Mouse (Mus musculus): ENCODE results near the gene Nme2. TPM values are rescaled to one million over a fixed set of nuclear protein-coding genes. Genes with fewer than 3 reads are reported as not detected.

Nme2 gene
- 74.2 and 85.2 TPM in 2 replicates for polyA plus RNA-seq (2014; fragmentation: Nextera tagmentation; extraction: Ambion mirVana)

DNA sequence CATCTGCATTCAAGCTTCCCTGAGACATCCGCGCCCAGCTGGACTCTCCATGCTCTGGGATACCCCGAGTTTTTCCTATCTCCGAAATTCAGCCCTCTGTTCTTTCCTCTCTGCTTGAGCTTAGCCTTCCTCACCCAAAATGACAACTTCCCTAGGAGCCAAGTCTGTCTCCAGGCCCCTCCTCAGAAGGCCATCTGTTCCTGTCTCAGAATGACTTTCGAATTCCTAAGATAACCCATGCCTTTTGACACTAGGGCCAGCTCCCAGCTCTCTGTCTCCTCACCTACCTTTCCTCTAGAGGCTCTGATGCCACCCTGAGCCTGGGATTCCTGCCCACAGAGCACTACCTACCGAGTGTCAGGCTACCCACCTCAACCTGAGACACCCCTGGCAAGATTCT is at the start of gene Nme2:
Nme2 (minus strand) TSS at position 101 of the 400 bp plus-strand sequence.
- Histone ChIP-seq H3K27ac (ENCODE audit: low read depth, low read length) (peak within 1 kb of the TSS; percentile 76), H3K4me1 (ENCODE audit: control insufficient read depth, insufficient read depth, low read length) (peaks cover 8% of the 10 kb centered on the region; the same call in 1 of the 2 replicates), H3K36me3 (ENCODE audit: control insufficient read depth, insufficient read depth, low read length) (peaks cover 27% of the 10 kb centered on the region), H3K27me3 (ENCODE audit: control insufficient read depth, insufficient read depth, low read length) (no peaks in the 10 kb centered on the region), H3K9ac (replicated peaks; ENCODE audit: low read depth, low read length) (peak within 1 kb of the TSS; percentile 56), H3K4me3 (ENCODE audit: low read depth, low read length) (peak within 1 kb of the TSS; percentile 51), H3K9me3 (ENCODE audit: control insufficient read depth, low read length) (no peaks in the 10 kb centered on the region), H3K4me2 (ENCODE audit: low read depth, low read length) (peak within 1 kb of the TSS; percentile 93)
- peak; percentile 35 for ATAC-seq (ENCODE audit: low read depth)
- 2% methylated on average over 6 of the region's 6 CpGs for WGBS

DNA sequence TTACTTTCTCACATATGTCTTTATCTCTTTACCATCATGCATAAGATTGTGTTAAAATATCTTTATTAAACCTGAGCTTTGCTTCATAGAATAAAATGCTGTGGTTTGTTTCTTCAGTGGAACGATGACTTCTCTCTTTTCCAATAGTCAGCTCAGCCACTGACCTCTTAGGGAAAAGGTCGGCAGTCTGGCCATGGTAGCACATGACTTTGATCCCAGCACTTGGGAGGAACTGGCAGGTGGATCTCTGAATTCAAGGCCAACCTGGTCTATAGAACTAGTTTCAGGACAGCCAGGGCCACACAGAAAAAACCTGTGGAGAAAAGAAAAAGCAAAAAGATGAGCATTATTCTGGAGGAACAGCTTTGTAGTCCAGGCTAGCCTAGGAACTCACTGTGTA is 47.3 kb upstream of the Nme2 start:
- Histone ChIP-seq H3K9me3 (ENCODE audit: control insufficient read depth, low read length) (no peaks in the 10 kb centered on the region), H3K4me3 (ENCODE audit: low read depth, low read length) (no peak overlapping the region), H3K9ac (replicated peaks; ENCODE audit: low read depth, low read length) (no peak overlapping the region), H3K36me3 (ENCODE audit: control insufficient read depth, insufficient read depth, low read length) (no peaks in the 10 kb centered on the region), H3K4me2 (ENCODE audit: low read depth, low read length) (no peak overlapping the region), H3K27ac (ENCODE audit: low read depth, low read length) (no peak overlapping the region), H3K4me1 (ENCODE audit: control insufficient read depth, insufficient read depth, low read length) (0 out of 2 replicates have a peak, but pooled peaks cover 9% of the 10 kb centered on the region), H3K27me3 (ENCODE audit: control insufficient read depth, insufficient read depth, low read length) (no peaks in the 10 kb centered on the region)
- WGBS, result 96% methylated on average over 2 of the region's 2 CpGs
- ATAC-seq (ENCODE audit: low read depth), result no peak

DNA sequence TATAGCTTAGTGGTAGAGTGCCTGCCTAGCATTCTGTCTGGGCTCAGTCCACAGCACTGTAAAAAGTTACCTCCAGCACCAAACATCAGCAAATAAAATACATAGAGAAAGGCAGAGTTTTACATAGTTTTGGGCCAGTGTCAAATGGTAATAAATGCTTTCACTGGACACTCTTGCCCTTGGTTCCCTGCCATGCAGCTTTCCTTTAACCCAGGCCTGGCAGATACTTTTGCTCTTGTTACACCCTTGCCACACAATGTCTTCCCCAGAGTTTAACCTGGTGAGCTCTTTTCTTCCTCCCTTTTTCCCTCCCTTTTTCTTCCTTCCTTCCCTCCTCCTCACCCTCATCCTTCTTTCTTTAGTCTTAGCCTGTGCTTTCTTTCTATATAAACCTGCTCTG is 43.2 kb upstream of the Nme2 start:
- H3K27ac ChIP-seq (ENCODE audit: low read depth, low read length), result no peak overlapping the region
- ATAC-seq (ENCODE audit: low read depth), result no peak

DNA sequence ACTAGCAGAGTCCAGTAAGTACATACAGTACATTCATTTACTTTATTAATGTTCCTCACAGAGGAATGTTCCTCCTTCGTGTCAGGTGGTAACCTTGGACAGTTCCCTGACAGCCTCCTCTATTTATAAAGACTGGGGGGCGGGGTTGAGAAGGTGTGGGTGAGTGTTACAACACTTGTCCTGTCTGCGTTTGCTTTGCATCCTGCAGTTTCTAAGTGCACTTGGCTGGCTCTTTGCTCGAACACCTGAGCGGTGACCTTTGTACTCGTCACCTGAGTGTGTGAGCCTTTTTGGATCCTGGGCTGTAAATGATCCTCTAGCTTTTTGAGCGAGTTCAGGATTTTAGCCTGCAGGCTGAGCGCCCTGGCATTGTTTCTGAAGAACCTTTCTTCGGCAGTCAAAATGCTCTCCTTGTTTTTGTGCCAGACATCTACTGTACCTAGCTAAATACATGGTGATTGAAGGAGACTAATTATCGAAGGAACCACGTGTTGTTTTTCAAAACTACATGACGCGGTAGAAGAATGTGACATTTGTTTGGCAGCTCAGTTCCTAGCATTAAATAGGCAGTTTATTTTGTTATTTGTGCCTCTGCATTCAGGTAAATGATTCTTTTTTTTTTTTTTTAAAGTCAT is 41.2 kb upstream of the Nme2 start:
- no peaks in the 10 kb centered on the region for H3K9me3 ChIP-seq (ENCODE audit: control insufficient read depth, low read length)
- H3K27ac ChIP-seq (ENCODE audit: low read depth, low read length), result no peak overlapping the region
- H3K36me3 ChIP-seq (ENCODE audit: control insufficient read depth, insufficient read depth, low read length), result no peaks in the 10 kb centered on the region
- peak overlapping the region; percentile 94 for H3K9ac ChIP-seq (replicated peaks; ENCODE audit: low read depth, low read length)
- H3K4me2 ChIP-seq (ENCODE audit: low read depth, low read length), result peak overlapping the region; percentile 96
- peak overlapping the region; percentile 90 for H3K4me3 ChIP-seq (ENCODE audit: low read depth, low read length)
- ATAC-seq (ENCODE audit: low read depth), result no peak
- 32% methylated on average over 13 of the region's 13 CpGs for WGBS
- peaks cover 2% of the 10 kb centered on the region; the same call in 1 of the 2 replicates for H3K27me3 ChIP-seq (ENCODE audit: control insufficient read depth, insufficient read depth, low read length)
- H3K4me1 ChIP-seq (ENCODE audit: control insufficient read depth, insufficient read depth, low read length), result peaks cover 21% of the 10 kb centered on the region

More for the DNA sequence above, 43.2 kb upstream of the Nme2 start:
- Histone ChIP-seq H3K9ac (replicated peaks; ENCODE audit: low read depth, low read length) (no peak overlapping the region), H3K4me2 (ENCODE audit: low read depth, low read length) (no peak overlapping the region), H3K27me3 (ENCODE audit: control insufficient read depth, insufficient read depth, low read length) (peaks cover 2% of the 10 kb centered on the region; the same call in 1 of the 2 replicates), H3K4me3 (ENCODE audit: low read depth, low read length) (no peak overlapping the region), H3K4me1 (ENCODE audit: control insufficient read depth, insufficient read depth, low read length) (peaks cover 21% of the 10 kb centered on the region), H3K36me3 (ENCODE audit: control insufficient read depth, insufficient read depth, low read length) (no peaks in the 10 kb centered on the region), H3K9me3 (ENCODE audit: control insufficient read depth, low read length) (no peaks in the 10 kb centered on the region)

DNA sequence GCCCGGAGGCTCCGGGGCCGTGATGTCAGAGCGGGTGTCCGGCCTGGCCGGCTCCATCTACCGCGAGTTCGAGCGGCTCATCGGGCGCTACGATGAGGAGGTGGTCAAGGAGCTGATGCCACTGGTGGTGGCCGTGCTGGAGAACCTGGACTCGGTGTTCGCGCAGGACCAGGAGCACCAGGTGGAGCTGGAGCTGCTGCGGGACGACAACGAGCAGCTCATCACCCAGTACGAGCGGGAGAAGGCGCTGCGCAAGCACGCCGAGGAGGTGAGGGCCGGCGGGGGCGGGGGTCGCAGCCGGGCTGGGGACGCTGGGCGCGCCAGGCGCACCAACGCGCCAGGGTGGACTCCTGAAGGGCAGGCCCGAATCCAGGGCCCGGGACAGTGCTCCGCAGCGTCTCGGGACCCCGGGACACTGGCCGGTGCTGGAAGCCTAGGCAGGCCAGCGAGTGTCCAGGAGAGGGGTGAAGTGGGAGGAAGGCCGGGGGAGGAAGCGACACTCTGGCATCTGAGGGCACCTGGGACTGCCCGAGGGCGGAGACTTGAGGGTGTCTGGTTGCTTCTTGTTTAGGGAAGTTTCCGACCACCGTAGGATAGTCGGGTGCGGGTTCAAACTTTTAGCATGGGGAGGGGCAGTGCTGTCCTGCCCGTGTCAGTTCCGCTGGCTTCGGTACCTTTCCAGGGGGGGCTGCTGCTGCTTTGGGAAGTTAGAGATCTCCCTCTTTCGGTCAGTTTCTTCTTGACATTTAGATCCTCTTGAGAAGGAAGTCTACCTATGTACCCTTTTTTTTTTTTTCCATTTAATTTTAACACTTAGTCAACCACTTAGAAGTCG is 40.5 kb upstream of the Nme2 start:
- H3K4me3 ChIP-seq (ENCODE audit: low read depth, low read length), result peak overlapping the region; percentile 90
- peaks cover 21% of the 10 kb centered on the region for H3K4me1 ChIP-seq (ENCODE audit: control insufficient read depth, insufficient read depth, low read length)
- peak overlapping the region; percentile 96 for H3K4me2 ChIP-seq (ENCODE audit: low read depth, low read length)
- H3K9me3 ChIP-seq (ENCODE audit: control insufficient read depth, low read length), result no peaks in the 10 kb centered on the region
- ATAC-seq (ENCODE audit: low read depth), result peak; percentile 73
- under 1% methylated on average over 55 of the region's 58 CpGs for WGBS
- H3K9ac ChIP-seq (replicated peaks; ENCODE audit: low read depth, low read length), result peak overlapping the region; percentile 94
- peak overlapping the region; percentile 95 for H3K27ac ChIP-seq (ENCODE audit: low read depth, low read length)
- no peaks in the 10 kb centered on the region for H3K36me3 ChIP-seq (ENCODE audit: control insufficient read depth, insufficient read depth, low read length)
- H3K27me3 ChIP-seq (ENCODE audit: control insufficient read depth, insufficient read depth, low read length), result peaks cover 2% of the 10 kb centered on the region; the same call in 1 of the 2 replicates

DNA sequence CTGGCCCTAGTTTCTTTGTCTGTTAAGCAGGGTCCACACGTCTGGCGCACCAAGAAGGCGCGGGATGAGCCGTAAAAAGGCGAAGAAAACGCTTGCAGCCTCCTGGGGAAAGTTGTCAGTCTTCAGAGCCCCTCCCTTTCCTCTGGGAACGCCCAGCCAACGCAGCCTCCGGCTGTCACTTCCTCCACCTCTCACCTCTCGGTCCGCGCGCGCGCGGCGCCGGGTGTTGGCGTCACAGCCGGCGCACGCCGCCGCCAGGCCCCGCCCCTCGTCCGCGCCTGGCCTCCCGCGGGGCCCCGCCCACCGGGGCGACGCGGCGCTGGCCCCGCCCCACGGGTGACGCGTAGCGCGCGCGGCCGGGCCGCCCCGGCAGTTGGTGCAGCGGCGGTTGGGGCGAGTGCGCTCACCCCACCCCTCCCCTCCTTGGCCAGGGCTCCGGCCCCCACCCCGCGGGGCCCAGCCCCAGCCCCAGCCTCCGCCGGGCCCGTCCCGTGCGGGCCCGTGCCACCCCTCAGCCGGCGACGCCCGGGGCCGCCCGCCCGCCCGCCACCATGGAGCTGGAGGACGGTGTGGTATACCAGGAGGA is 39.8 kb upstream of the Nme2 start, which contains the start of gene Spag9:
Spag9 (plus strand) TSS at position 372 of the 586 bp plus-strand sequence.
- no peaks in the 10 kb centered on the region for H3K36me3 ChIP-seq (ENCODE audit: control insufficient read depth, insufficient read depth, low read length)
- H3K9me3 ChIP-seq (ENCODE audit: control insufficient read depth, low read length), result no peaks in the 10 kb centered on the region
- H3K27ac ChIP-seq (ENCODE audit: low read depth, low read length), result peak within 1 kb of the TSS; percentile 95
- H3K27me3 ChIP-seq (ENCODE audit: control insufficient read depth, insufficient read depth, low read length), result peaks cover 2% of the 10 kb centered on the region; the same call in 1 of the 2 replicates
- peak within 1 kb of the TSS; percentile 96 for H3K4me2 ChIP-seq (ENCODE audit: low read depth, low read length)
- H3K4me3 ChIP-seq (ENCODE audit: low read depth, low read length), result peak within 1 kb of the TSS; percentile 90
- H3K4me1 ChIP-seq (ENCODE audit: control insufficient read depth, insufficient read depth, low read length), result peaks cover 21% of the 10 kb centered on the region
- ATAC-seq (ENCODE audit: low read depth), result peak; percentile 92
- WGBS, result under 1% methylated on average over 49 of the region's 70 CpGs
- peak within 1 kb of the TSS; percentile 94 for H3K9ac ChIP-seq (replicated peaks; ENCODE audit: low read depth, low read length)

DNA sequence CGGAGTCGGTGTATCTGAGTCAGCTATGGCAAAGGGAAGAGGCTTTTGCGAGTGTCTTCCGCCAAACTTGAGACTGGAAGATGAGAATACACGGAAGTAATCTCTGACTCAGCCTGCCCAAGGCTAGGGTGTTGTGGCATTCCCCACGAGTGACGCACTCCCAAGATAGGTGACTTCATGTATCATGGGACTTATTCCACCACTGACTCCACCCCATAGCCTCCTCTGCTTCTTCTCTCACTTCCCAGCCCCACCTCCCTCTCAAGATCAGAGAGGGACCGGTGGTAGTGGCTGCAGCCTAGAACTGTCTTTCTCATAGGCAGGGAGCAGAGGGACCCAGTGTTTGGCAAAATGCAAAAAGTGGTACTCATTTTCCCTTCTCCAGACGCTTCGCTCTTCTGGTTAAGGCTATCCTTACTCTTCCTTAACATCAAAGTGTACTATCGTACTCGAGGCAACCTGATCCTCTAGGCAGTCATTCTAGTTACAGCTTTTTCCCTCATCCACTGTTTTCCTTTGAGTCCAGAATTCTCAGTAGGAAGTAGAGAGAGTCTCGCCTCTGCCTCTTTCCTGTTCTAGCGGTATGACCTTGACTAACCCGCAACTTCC is 39.2 kb upstream of the Nme2 start:
- peak; percentile 43; the same call in 1 of the 2 replicates for ATAC-seq (ENCODE audit: low read depth)
- Histone ChIP-seq H3K4me3 (ENCODE audit: low read depth, low read length) (peak overlapping the region; percentile 90), H3K4me2 (ENCODE audit: low read depth, low read length) (peak overlapping the region; percentile 80), H3K27me3 (ENCODE audit: control insufficient read depth, insufficient read depth, low read length) (peaks cover 2% of the 10 kb centered on the region; the same call in 1 of the 2 replicates), H3K36me3 (ENCODE audit: control insufficient read depth, insufficient read depth, low read length) (no peaks in the 10 kb centered on the region), H3K4me1 (ENCODE audit: control insufficient read depth, insufficient read depth, low read length) (peaks cover 21% of the 10 kb centered on the region), H3K9me3 (ENCODE audit: control insufficient read depth, low read length) (no peaks in the 10 kb centered on the region), H3K9ac (replicated peaks; ENCODE audit: low read depth, low read length) (peak overlapping the region; percentile 94), H3K27ac (ENCODE audit: low read depth, low read length) (peak overlapping the region; percentile 95)
- 6% methylated on average over 15 of the region's 15 CpGs for WGBS

DNA sequence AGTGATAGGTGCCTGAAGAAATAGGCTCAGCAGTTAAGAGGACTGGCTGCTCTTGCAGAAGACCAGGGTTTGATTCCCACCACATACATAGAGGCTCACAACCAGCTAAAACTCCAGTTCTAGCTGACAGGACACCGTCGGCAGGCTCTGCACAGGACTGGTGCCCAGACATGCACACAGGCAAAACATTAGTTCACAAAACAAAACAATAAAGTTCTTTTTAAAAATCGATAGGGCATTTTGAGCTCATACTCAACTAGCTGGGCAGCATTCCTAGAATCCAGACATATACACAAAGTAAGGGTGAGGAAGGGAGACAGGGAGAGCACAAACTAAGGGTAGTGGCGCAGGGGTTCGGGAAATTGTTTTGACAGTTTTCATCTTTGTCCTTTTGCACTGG is 38.5 kb upstream of the Nme2 start:
- Histone ChIP-seq H3K9me3 (ENCODE audit: control insufficient read depth, low read length) (no peaks in the 10 kb centered on the region), H3K27me3 (ENCODE audit: control insufficient read depth, insufficient read depth, low read length) (peaks cover 2% of the 10 kb centered on the region; the same call in 1 of the 2 replicates), H3K27ac (ENCODE audit: low read depth, low read length) (peak overlapping the region; percentile 95; the same call in 1 of the 2 replicates), H3K36me3 (ENCODE audit: control insufficient read depth, insufficient read depth, low read length) (no peaks in the 10 kb centered on the region), H3K4me2 (ENCODE audit: low read depth, low read length) (peak overlapping the region; percentile 80), H3K4me3 (ENCODE audit: low read depth, low read length) (peak overlapping the region; percentile 90; the same call in 1 of the 2 replicates), H3K9ac (replicated peaks; ENCODE audit: low read depth, low read length) (no peak overlapping the region), H3K4me1 (ENCODE audit: control insufficient read depth, insufficient read depth, low read length) (peaks cover 21% of the 10 kb centered on the region)
- no peak for ATAC-seq (ENCODE audit: low read depth)
- WGBS, result 68% methylated on average over 5 of the region's 5 CpGs

All from neural tube, embryonic 14.5 days (tissue).